Comparison of ENCODE assay signal across 8 mouse cellular contexts in the genomic region with DNA sequence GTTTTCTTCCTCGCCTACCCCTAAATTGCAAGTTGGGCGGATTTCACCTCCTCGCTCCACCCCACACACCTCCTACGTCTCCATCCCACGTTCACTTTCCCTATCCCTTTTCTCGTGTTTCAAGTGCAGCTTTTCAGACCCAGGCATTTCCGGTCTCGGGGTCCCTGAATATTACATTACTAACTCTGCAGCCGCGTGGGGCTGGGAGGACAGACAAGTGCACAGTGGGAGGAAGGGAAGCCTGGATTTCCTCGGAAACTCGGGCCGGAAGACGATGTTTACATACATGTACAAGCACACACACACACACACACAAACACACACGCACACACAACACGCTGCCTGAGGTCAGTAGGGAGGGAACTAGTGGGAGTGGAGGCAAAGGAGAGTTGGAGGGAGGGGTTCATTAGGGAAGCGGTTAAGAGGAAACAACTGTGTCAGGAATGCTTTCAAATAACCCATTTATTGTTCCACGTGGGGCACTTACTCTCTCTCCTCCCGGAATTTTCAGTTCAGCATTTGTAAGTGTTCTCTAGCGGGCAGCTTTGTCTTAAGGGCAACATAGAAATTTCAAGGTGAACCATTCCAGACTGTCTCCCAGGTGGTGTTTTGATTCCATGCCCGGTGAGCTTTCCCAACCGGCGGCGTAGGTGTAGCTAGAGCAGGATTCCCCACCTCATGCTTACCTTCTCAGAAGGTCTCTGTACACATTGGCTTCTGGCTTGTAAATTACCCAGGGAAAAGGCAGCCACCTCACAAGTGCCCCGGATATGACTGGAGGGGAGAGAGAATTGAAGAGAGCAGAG. TPM values are rescaled to one million over a fixed set of nuclear protein-coding genes. Genes with fewer than 3 reads are reported as not detected.
DNase-seq lines count a peak whose midpoint lies in the region; ATAC-seq and TF ChIP-seq lines count a peak whose summit lies in the region.

No protein-coding gene starts in this region.

- no peak for TF ChIP-seq POLR2A in brain, embryonic 14.5 days (IDR thresholded peaks at IDR 0.05; ENCODE audit: borderline replicate concordance, extremely low read depth, insufficient read depth, insufficient read length, poor library complexity, severe bottlenecking)

- no peak for DNase-seq in layer of hippocampus, adult 2 months (ENCODE audit: low spot score in 2 of 2)
- DNase-seq in layer of hippocampus, adult 11-12 months (ENCODE audit: low spot score): no peak
- DNase-seq in brain, embryonic 14.5 days (ENCODE audit: low read depth): peak; percentile 60
- DNase-seq in heart, embryonic 10.5 days (ENCODE audit: low spot score): peak; percentile 79
- DNase-seq in kidney, adult 9 months: peak; percentile 58
- DNase-seq in lung, postnatal 0 days (ENCODE audit: low spot score): peak; percentile 79
- peak; percentile 49 for DNase-seq in retina, postnatal 1 day

- H3K4me3 ChIP-seq in layer of hippocampus, adult 2 months: peak overlapping the region; percentile 93
- peak overlapping the region; percentile 82 for H3K4me3 ChIP-seq in heart, embryonic 10.5 days
- peak overlapping the region; percentile 85 for H3K4me3 ChIP-seq in lung, postnatal 0 days (ENCODE audit: low read depth, low read length)

- TF ChIP-seq EP300 in lung, postnatal 0 days (IDR thresholded peaks at IDR 0.05): peak; percentile 63; the same call in 1 of the 2 replicates

- peak; percentile 39 for ATAC-seq in lung, postnatal 0 days
- no peak for ATAC-seq in megakaryocyte-erythroid progenitor cell, adult 5-6 weeks (replicated peaks; ENCODE audit: low FRiP score, low TSS enrichment, poor library complexity, severe bottlenecking)

- TF ChIP-seq CTCF in layer of hippocampus, adult 2 months (conservative IDR thresholded peaks at IDR 0.05): no peak
- TF ChIP-seq CTCF in brain, embryonic 14.5 days (IDR thresholded peaks at IDR 0.05; ENCODE audit: borderline replicate concordance, extremely low read depth, insufficient read depth, insufficient read length): no peak
- TF ChIP-seq CTCF in lung, postnatal 0 days (IDR thresholded peaks at IDR 0.05): no peak

- peak overlapping the region; percentile 95 for H3K4me2 ChIP-seq in lung, postnatal 0 days (replicated peaks; ENCODE audit: low read depth, low read length)

- H3K4me1 ChIP-seq in heart, embryonic 10.5 days: peaks cover 31% of the 10 kb centered on the region
- peaks cover 7% of the 10 kb centered on the region; the same call in 1 of the 2 replicates for H3K4me1 ChIP-seq in lung, postnatal 0 days (ENCODE audit: insufficient read depth, low read depth, low read length)

- H3K36me3 ChIP-seq in heart, embryonic 10.5 days: 0 out of 2 replicates have a peak, but pooled peaks cover 9% of the 10 kb centered on the region
- H3K36me3 ChIP-seq in lung, postnatal 0 days (ENCODE audit: insufficient read depth, low read length): no peaks in the 10 kb centered on the region

- H3K27ac ChIP-seq in layer of hippocampus, adult 2 months: peak overlapping the region; percentile 97
- peak overlapping the region; percentile 93 for H3K27ac ChIP-seq in heart, embryonic 10.5 days
- peak overlapping the region; percentile 88 for H3K27ac ChIP-seq in lung, postnatal 0 days (ENCODE audit: low read length)

- no peaks in the 10 kb centered on the region for H3K27me3 ChIP-seq in heart, embryonic 10.5 days (ENCODE audit: insufficient read depth, poor library complexity, severe bottlenecking)
- no peaks in the 10 kb centered on the region for H3K27me3 ChIP-seq in lung, postnatal 0 days (replicated peaks; ENCODE audit: insufficient read depth, low read length)

- no peaks in the 10 kb centered on the region for H3K9me3 ChIP-seq in heart, embryonic 10.5 days
- H3K9me3 ChIP-seq in lung, postnatal 0 days (ENCODE audit: low read length): no peaks in the 10 kb centered on the region

- 2% methylated on average over 25 of the region's 25 CpGs for WGBS in heart, embryonic 10.5 days
- 1% methylated on average over 25 of the region's 25 CpGs for WGBS in lung, postnatal 0 days

- peak overlapping the region; percentile 58 for H3K9ac ChIP-seq in lung, postnatal 0 days (replicated peaks; ENCODE audit: low read depth)

RNA-seq across cellular contexts. Expression of a gene that starts 1.0 kb away (rescaled TPM):
- 100 to 1,000 TPM; 505 to 510 TPM for total RNA-seq in layer of hippocampus, adult 2 months (2021)
- 94.3 and 99.5 TPM in 2 replicates for polyA plus RNA-seq in brain, embryonic 14.5 days (2012; rRNA removed)
- polyA plus RNA-seq in heart, embryonic 10.5 days (2016; fragmentation: Nextera tagmentation; extraction: Ambion mirVana): 12.6 and 14.9 TPM in 2 replicates
- polyA plus RNA-seq in lung, postnatal 0 days (2015; fragmentation: Nextera tagmentation; extraction: Ambion mirVana): 7.4 and 7.6 TPM in 2 replicates
- total RNA-seq in megakaryocyte-erythroid progenitor cell, adult 5-6 weeks (2014; fragmentation: Nextera tagmentation): 44.7 and 61.0 TPM in 2 replicates
- total RNA-seq in megakaryocyte-erythroid progenitor cell, adult 5-6 weeks (2017): 18.2 and 19.8 TPM in 2 replicates

RNA-seq across cellular contexts. Expression of a gene that starts 23.8 kb away (rescaled TPM):
- 10 to 100 TPM; 17.7 to 19.2 TPM for total RNA-seq in layer of hippocampus, adult 2 months (2021)
- polyA plus RNA-seq in brain, embryonic 14.5 days (2012; rRNA removed): 18.9 and 19.9 TPM in 2 replicates
- 9.4 TPM in 2 replicates for polyA plus RNA-seq in heart, embryonic 10.5 days (2016; fragmentation: Nextera tagmentation; extraction: Ambion mirVana)
- 10.8 and 13.5 TPM in 2 replicates for polyA plus RNA-seq in lung, postnatal 0 days (2015; fragmentation: Nextera tagmentation; extraction: Ambion mirVana)
- total RNA-seq in megakaryocyte-erythroid progenitor cell, adult 5-6 weeks (2014; fragmentation: Nextera tagmentation): not detected in 2 replicates
- 0.47 TPM in 1 of 2 replicates, not detected in the other for total RNA-seq in megakaryocyte-erythroid progenitor cell, adult 5-6 weeks (2017)

RNA-seq across cellular contexts. Expression of a gene that starts 30.9 kb away (rescaled TPM):
- total RNA-seq in layer of hippocampus, adult 2 months (2021): not detected
- polyA plus RNA-seq in brain, embryonic 14.5 days (2012; rRNA removed): not detected in 2 replicates
- not detected in 2 replicates for polyA plus RNA-seq in heart, embryonic 10.5 days (2016; fragmentation: Nextera tagmentation; extraction: Ambion mirVana)
- polyA plus RNA-seq in lung, postnatal 0 days (2015; fragmentation: Nextera tagmentation; extraction: Ambion mirVana): not detected in 2 replicates
- total RNA-seq in megakaryocyte-erythroid progenitor cell, adult 5-6 weeks (2014; fragmentation: Nextera tagmentation): not detected in 2 replicates
- not detected in 2 replicates for total RNA-seq in megakaryocyte-erythroid progenitor cell, adult 5-6 weeks (2017)

RNA-seq across cellular contexts. Expression of a gene that starts 38.5 kb away (rescaled TPM):
- total RNA-seq in layer of hippocampus, adult 2 months (2021): 100 to 1,000 TPM; 178 to 188 TPM
- polyA plus RNA-seq in brain, embryonic 14.5 days (2012; rRNA removed): 405 and 560 TPM in 2 replicates
- polyA plus RNA-seq in heart, embryonic 10.5 days (2016; fragmentation: Nextera tagmentation; extraction: Ambion mirVana): 825 and 969 TPM in 2 replicates
- polyA plus RNA-seq in lung, postnatal 0 days (2015; fragmentation: Nextera tagmentation; extraction: Ambion mirVana): 451 and 505 TPM in 2 replicates
- total RNA-seq in megakaryocyte-erythroid progenitor cell, adult 5-6 weeks (2014; fragmentation: Nextera tagmentation): 299 and 333 TPM in 2 replicates
- total RNA-seq in megakaryocyte-erythroid progenitor cell, adult 5-6 weeks (2017): 225 and 305 TPM in 2 replicates

RNA-seq across cellular contexts. Expression of a gene that starts 44.7 kb away (rescaled TPM):
- not detected for total RNA-seq in layer of hippocampus, adult 2 months (2021)
- polyA plus RNA-seq in brain, embryonic 14.5 days (2012; rRNA removed): 0.09 TPM in 1 of 2 replicates, not detected in the other
- polyA plus RNA-seq in heart, embryonic 10.5 days (2016; fragmentation: Nextera tagmentation; extraction: Ambion mirVana): 0.25 and 4.3 TPM in 2 replicates
- polyA plus RNA-seq in lung, postnatal 0 days (2015; fragmentation: Nextera tagmentation; extraction: Ambion mirVana): 0.64 and 0.86 TPM in 2 replicates
- total RNA-seq in megakaryocyte-erythroid progenitor cell, adult 5-6 weeks (2014; fragmentation: Nextera tagmentation): not detected in 2 replicates
- not detected in 2 replicates for total RNA-seq in megakaryocyte-erythroid progenitor cell, adult 5-6 weeks (2017)

Comparison
In these comparisons a context has a peak if more than half of its experiments do, and no peak if none do; other contexts are left out.
1. DNase-seq: peak in brain, embryonic 14.5 days (single experiment), heart, embryonic 10.5 days (single experiment), kidney, adult 9 months (single experiment), lung, postnatal 0 days (single experiment) and retina, postnatal 1 day (single experiment); none in layer of hippocampus, adult 2 months (0 of 2) and layer of hippocampus, adult 11-12 months (single experiment).
2. Peak in every context shown above with its lines, with median percentiles within 50 percentile points of each other: H3K27ac ChIP-seq and H3K4me3 ChIP-seq.